Mouse (Mus musculus): ENCODE results near the gene Apol7a. TPM values are rescaled to one million over a fixed set of nuclear protein-coding genes. Genes with fewer than 3 reads are reported as not detected.

Gene Apol7a
- polyA plus RNA-seq, 1 experiment from 2014 or later: 0.13 TPM

DNA sequence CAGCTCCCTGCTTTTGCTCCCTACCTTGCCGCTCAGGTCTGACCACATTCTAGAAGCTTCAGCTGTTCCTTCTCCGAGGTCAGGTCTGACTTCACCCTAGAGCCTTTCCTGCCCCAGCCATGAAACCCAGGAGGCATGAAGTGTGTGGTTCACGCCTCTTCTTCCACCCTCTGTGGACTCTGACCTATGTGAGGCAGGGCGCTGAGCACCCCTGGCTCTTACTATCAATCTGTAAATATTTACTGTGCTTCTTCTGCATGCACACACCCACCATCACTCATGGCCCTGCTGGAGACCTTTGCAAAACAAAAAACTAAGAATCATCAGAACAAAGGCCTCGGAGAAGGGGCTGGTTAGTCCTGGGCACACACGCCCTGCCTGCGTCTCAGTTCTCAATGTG, 60.5 kb downstream of the Apol7a start:
- H3K9me3 ChIP-seq (replicated peaks; ENCODE audit: control insufficient read depth, low read length): no peaks in the 10 kb centered on the region
- H3K4me3 ChIP-seq (ENCODE audit: low read depth, low read length): no peak overlapping the region
- H3K4me2 ChIP-seq: no peak overlapping the region
- peaks cover 24% of the 10 kb centered on the region for H3K4me1 ChIP-seq (ENCODE audit: control insufficient read depth, insufficient read depth, low read length)
- no peak overlapping the region for H3K27ac ChIP-seq (ENCODE audit: low read depth, low read length)
- 79% methylated on average over 7 of the region's 7 CpGs for WGBS (ENCODE audit: insufficient replicate concordance)
- no peaks in the 10 kb centered on the region for H3K27me3 ChIP-seq (ENCODE audit: control insufficient read depth, insufficient read depth, low read length)
- no peak overlapping the region for H3K9ac ChIP-seq (ENCODE audit: low read depth, low read length)
- ATAC-seq (replicated peaks; ENCODE audit: insufficient number of reproducible peaks, low FRiP score, low TSS enrichment): no peak
- H3K36me3 ChIP-seq (ENCODE audit: control insufficient read depth, insufficient read depth, low read length): no peaks in the 10 kb centered on the region

Other genes starting within 250 kb of the Apol7a start
- 81.1 and 81.5 TPM in 2 replicates for gene Rbfox2, start 92.1 kb downstream of the Apol7a start, polyA plus RNA-seq (2014; fragmentation: Nextera tagmentation; extraction: Ambion mirVana)
- gene Apol9a, start 12.0 kb upstream of the Apol7a start, polyA plus RNA-seq (2014; fragmentation: Nextera tagmentation; extraction: Ambion mirVana): 0.23 and 0.52 TPM in 2 replicates
- not detected in 2 replicates for gene Apol7b, start 48.4 kb upstream of the Apol7a start, polyA plus RNA-seq (2014; fragmentation: Nextera tagmentation; extraction: Ambion mirVana)
- gene Apol10a, start 77.9 kb upstream of the Apol7a start, polyA plus RNA-seq (2014; fragmentation: Nextera tagmentation; extraction: Ambion mirVana): not detected in 2 replicates
- gene Apol11a, start 109.2 kb upstream of the Apol7a start, polyA plus RNA-seq (2014; fragmentation: Nextera tagmentation; extraction: Ambion mirVana): not detected in 2 replicates
- gene Apol7c, start 134.2 kb upstream of the Apol7a start, polyA plus RNA-seq (2014; fragmentation: Nextera tagmentation; extraction: Ambion mirVana): not detected in 2 replicates
- not detected in 2 replicates for gene 1700025B11Rik, start 162.8 kb upstream of the Apol7a start, polyA plus RNA-seq (2014; fragmentation: Nextera tagmentation; extraction: Ambion mirVana)
- not detected in 2 replicates for gene Apol10b, start 197.0 kb upstream of the Apol7a start, polyA plus RNA-seq (2014; fragmentation: Nextera tagmentation; extraction: Ambion mirVana)
- gene Gm36245, start 200.1 kb upstream of the Apol7a start, polyA plus RNA-seq (2014; fragmentation: Nextera tagmentation; extraction: Ambion mirVana): not detected in 2 replicates
- not detected in 2 replicates for gene Apol11b, start 244.2 kb upstream of the Apol7a start, polyA plus RNA-seq (2014; fragmentation: Nextera tagmentation; extraction: Ambion mirVana)